Mouse (Mus musculus) myocyte (in vitro differentiated cells): ENCODE measurements around the gene Dmbx1. TPM values are rescaled to one million over a fixed set of nuclear protein-coding genes. Genes with fewer than 3 reads are reported as not detected.

Experiments
- H3K27me3 ChIP-seq: one replicate; pipeline ENCODE4 v1.6.1; 2011; ENCODE audit not compliant: control insufficient read depth, insufficient read depth, insufficient read length
- H3K36me3 ChIP-seq: one replicate; pipeline ENCODE4 v1.6.1; 2011; ENCODE audit not compliant: control insufficient read depth, insufficient read depth
- H3K4me2 ChIP-seq: one replicate; pipeline ENCODE4 v1.6.1; 2011; ENCODE audit warnings: low read depth, control low read depth
- H3K4me3 ChIP-seq: one replicate; pipeline ENCODE4 v1.5.1; 2011; ENCODE audit warnings: mild to moderate bottlenecking, control low read depth, moderate library complexity
- H3K79me2 ChIP-seq: one replicate; pipeline ENCODE4 v1.6.1; 2011; ENCODE audit not compliant: control insufficient read depth, insufficient read depth
- H3ac ChIP-seq: one replicate; pipeline ENCODE4 v1.6.1; 2011; ENCODE audit not compliant: control insufficient read depth, insufficient read length
- CEBPB ChIP-seq: IDR thresholded peaks from 2 replicates; pipeline ENCODE4 v1.6.1; 2011; ENCODE audit warnings: mild to moderate bottlenecking, moderate library complexity; ENCODE audit not compliant: poor library complexity, insufficient read depth, severe bottlenecking
- E2F4 ChIP-seq: IDR thresholded peaks from one replicate; pipeline ENCODE4 v1.6.1; 2011; ENCODE audit warnings: mild to moderate bottlenecking, control low read depth, moderate library complexity; ENCODE audit not compliant: insufficient read depth
- MAX ChIP-seq: IDR thresholded peaks from one replicate; pipeline ENCODE4 v1.6.1; 2011; ENCODE audit warnings: low read depth, mild to moderate bottlenecking, control low read depth
- MYOD1 ChIP-seq, 3 experiments: IDR thresholded peaks; one replicate each; pipeline ENCODE4 v1.6.1; 2011; ENCODE audit warnings: control low read depth in 2 of 3, low read depth in 2 of 3, mild to moderate bottlenecking in 2 of 3, moderate library complexity in 1 of 3; ENCODE audit not compliant: insufficient read length in 2 of 3, control insufficient read depth in 1 of 3
- MYOG ChIP-seq, 3 experiments: IDR thresholded peaks; one replicate each; pipeline ENCODE4 v1.6.1; 2011; ENCODE audit warnings: control low read depth in 2 of 3, low read depth in 2 of 3, mild to moderate bottlenecking in 2 of 3; ENCODE audit not compliant: insufficient read length in 2 of 3, control insufficient read depth in 1 of 3, insufficient read depth in 1 of 3
- POLR2A ChIP-seq: IDR thresholded peaks from one replicate; pipeline ENCODE4 v1.6.1; 2011; ENCODE audit warnings: low read depth, mild to moderate bottlenecking, control low read depth, moderate library complexity; ENCODE audit not compliant: insufficient read length
- POLR2AphosphoS2 ChIP-seq: IDR thresholded peaks from one replicate; pipeline ENCODE4 v1.6.1; 2011; ENCODE audit warnings: low read depth, control low read depth; ENCODE audit not compliant: insufficient read length
- REST ChIP-seq: IDR thresholded peaks from one replicate; pipeline ENCODE4 v1.6.1; 2011; ENCODE audit warnings: mild to moderate bottlenecking, control low read depth, moderate library complexity; ENCODE audit not compliant: insufficient read depth, insufficient read length
- SRF ChIP-seq: IDR thresholded peaks from one replicate; pipeline ENCODE4 v1.6.1; 2011; ENCODE audit warnings: low read depth; ENCODE audit not compliant: control insufficient read depth, insufficient read length
- TCF12 ChIP-seq: IDR thresholded peaks from one replicate; pipeline ENCODE4 v1.6.1; 2011; ENCODE audit warnings: mild to moderate bottlenecking, control low read depth; ENCODE audit not compliant: poor library complexity, insufficient read depth, severe bottlenecking
- TCF3 ChIP-seq: IDR thresholded peaks from one replicate; pipeline ENCODE4 v1.6.1; 2011; ENCODE audit warnings: low read depth, control low read depth; ENCODE audit not compliant: insufficient read length
- USF1 ChIP-seq: IDR thresholded peaks from one replicate; pipeline ENCODE4 v1.6.1; 2011; ENCODE audit warnings: low read depth, mild to moderate bottlenecking, control low read depth, moderate library complexity
- polyA plus RNA-seq: library from polyadenylated mRNA; unstranded; fragments of >200 nt; fragmentation: generic; extraction: Trizol; gene quantifications from one replicate; pipeline ENCODE4 v1.2.1, GENCODE M21; 2012; ENCODE audit warnings: missing spikeins

The Dmbx1 gene
- polyA plus RNA-seq, 1 experiment, result 0.01 TPM

GRCm38 (mm10) chr4:115972543-115972942, 32.8 kb upstream of the Dmbx1 start:
- no peak overlapping the region for H3K4me2 ChIP-seq
- no peaks in the 10 kb centered on the region for H3K36me3 ChIP-seq
- no peaks in the 10 kb centered on the region for H3K79me2 ChIP-seq
- H3ac ChIP-seq, result no peak overlapping the region
- H3K4me3 ChIP-seq, result no peak overlapping the region
- no peak for TF ChIP-seq USF1
- peaks cover 68% of the 10 kb centered on the region for H3K27me3 ChIP-seq

GRCm38 (mm10) chr4:115964446-115964845, 24.7 kb upstream of the Dmbx1 start:
- no peak for TF ChIP-seq CEBPB
- TF ChIP-seq POLR2A, result no peak
- no peak for TF ChIP-seq TCF12
- TF ChIP-seq REST, result no peak
- TF ChIP-seq SRF, result no peak
- TF ChIP-seq TCF3, result no peak
- no peak for TF ChIP-seq E2F4
- TF ChIP-seq MAX, result no peak
- TF ChIP-seq POLR2AphosphoS2, result no peak
- no peak for TF ChIP-seq MYOG (IDR thresholded peaks at IDR 0.05; ENCODE audit: control insufficient read depth in 1 of 3, insufficient read depth in 1 of 3, insufficient read length in 2 of 3, low read depth in 2 of 3)
- TF ChIP-seq USF1, result no peak
- TF ChIP-seq MYOD1 (IDR thresholded peaks at IDR 0.05; ENCODE audit: control insufficient read depth in 1 of 3, insufficient read length in 2 of 3, low read depth in 2 of 3), result no peak
- Histone ChIP-seq H3K79me2 (no peaks in the 10 kb centered on the region), H3K4me2 (peak overlapping the region; percentile 18), H3K4me3 (no peak overlapping the region), H3K27me3 (peaks cover 45% of the 10 kb centered on the region), H3K36me3 (no peaks in the 10 kb centered on the region), H3ac (no peak overlapping the region)

- peaks cover 47% of the 10 kb centered on the region for H3K27me3 ChIP-seq
- H3K36me3 ChIP-seq, result no peaks in the 10 kb centered on the region
- H3K79me2 ChIP-seq, result no peaks in the 10 kb centered on the region
- no peak for TF ChIP-seq USF1
- TF ChIP-seq MYOD1 (IDR thresholded peaks at IDR 0.05; ENCODE audit: control insufficient read depth in 1 of 3, insufficient read length in 2 of 3, low read depth in 2 of 3), result no peak
- no peak for TF ChIP-seq E2F4
- no peak for TF ChIP-seq REST
- no peak for TF ChIP-seq CEBPB
- TF ChIP-seq TCF3, result no peak
- no peak for TF ChIP-seq TCF12
- no peak for TF ChIP-seq SRF
- no peak for TF ChIP-seq MYOG (IDR thresholded peaks at IDR 0.05; ENCODE audit: control insufficient read depth in 1 of 3, insufficient read depth in 1 of 3, insufficient read length in 2 of 3, low read depth in 2 of 3)
- no peak for TF ChIP-seq MAX
- no peak for TF ChIP-seq POLR2AphosphoS2
- no peak for TF ChIP-seq POLR2A
- no peak overlapping the region for H3K4me3 ChIP-seq
- no peak overlapping the region for H3ac ChIP-seq
- no peak overlapping the region for H3K4me2 ChIP-seq
Measured at GRCm38 (mm10) chr4:115963751-115964150, 24.0 kb upstream of the Dmbx1 start.

- no peaks in the 10 kb centered on the region for H3K36me3 ChIP-seq
- peaks cover 47% of the 10 kb centered on the region for H3K27me3 ChIP-seq
- H3K4me3 ChIP-seq, result no peak overlapping the region
- no peak overlapping the region for H3ac ChIP-seq
- H3K4me2 ChIP-seq, result peak overlapping the region; percentile 60
- no peaks in the 10 kb centered on the region for H3K79me2 ChIP-seq
- TF ChIP-seq MYOG (IDR thresholded peaks at IDR 0.05; ENCODE audit: control insufficient read depth in 1 of 3, insufficient read depth in 1 of 3, insufficient read length in 2 of 3, low read depth in 2 of 3), result peak in 1 of 3 experiments; percentile 13
- TF ChIP-seq REST, result no peak
Measured at GRCm38 (mm10) chr4:115962671-115963412, 23.1 kb upstream of the Dmbx1 start.

GRCm38 (mm10) chr4:115961991-115962390, 22.3 kb upstream of the Dmbx1 start:
- Histone ChIP-seq H3K36me3 (no peaks in the 10 kb centered on the region), H3K4me2 (no peak overlapping the region), H3K4me3 (no peak overlapping the region), H3ac (no peak overlapping the region), H3K27me3 (peaks cover 49% of the 10 kb centered on the region), H3K79me2 (no peaks in the 10 kb centered on the region)
- no peak for TF ChIP-seq MYOG (IDR thresholded peaks at IDR 0.05; ENCODE audit: control insufficient read depth in 1 of 3, insufficient read depth in 1 of 3, insufficient read length in 2 of 3, low read depth in 2 of 3)
- TF ChIP-seq POLR2A, result no peak
- no peak for TF ChIP-seq TCF12
- TF ChIP-seq USF1, result no peak
- no peak for TF ChIP-seq REST
- TF ChIP-seq MYOD1 (IDR thresholded peaks at IDR 0.05; ENCODE audit: control insufficient read depth in 1 of 3, insufficient read length in 2 of 3, low read depth in 2 of 3), result no peak
- no peak for TF ChIP-seq CEBPB
- no peak for TF ChIP-seq E2F4
- TF ChIP-seq SRF, result no peak
- TF ChIP-seq POLR2AphosphoS2, result no peak
- TF ChIP-seq TCF3, result no peak
- TF ChIP-seq MAX, result no peak
